8 mouse cellular contexts compared by ENCODE assay signal in the genomic region with DNA sequence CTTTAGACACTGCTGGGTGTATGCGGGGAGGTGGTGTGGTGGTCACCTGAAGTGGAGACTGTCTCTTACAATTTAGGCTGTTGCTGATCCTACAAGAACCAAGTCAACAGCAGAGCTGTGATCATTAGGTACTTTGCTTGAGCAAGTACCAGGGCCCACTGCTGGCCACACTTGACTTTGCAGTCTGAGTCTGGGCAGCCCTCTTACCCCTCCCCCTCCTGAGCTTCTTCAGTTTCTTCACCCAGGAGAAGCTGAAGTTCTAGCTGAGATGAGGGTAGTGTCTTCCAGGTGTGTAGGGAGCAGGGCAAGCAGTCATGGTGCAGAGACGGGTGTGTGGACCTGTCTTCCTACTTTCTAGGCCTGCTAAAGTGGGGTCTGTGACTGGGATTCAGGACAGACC. TPM values are rescaled to one million over a fixed set of nuclear protein-coding genes. Genes with fewer than 3 reads are reported as not detected.
DNase-seq lines count a peak whose midpoint lies in the region; ATAC-seq and TF ChIP-seq lines count a peak whose summit lies in the region.
"Had no signal": no experiment of that assay in that cellular context is flagged by ENCODE, and none has a peak within 500 bp of the region (broad histone marks: within the 10 kb centered on the region; RNA-seq: fewer than 3 reads in every experiment).

No protein-coding gene starts in this region.

- H3K9me3 ChIP-seq in kidney, embryonic 16.5 days (ENCODE audit: low read length) = no peaks in the 10 kb centered on the region
- no peaks in the 10 kb centered on the region for H3K9me3 ChIP-seq in lung, postnatal 0 days (ENCODE audit: low read length)
- H3K9me3 ChIP-seq: megakaryocyte, embryonic 14.5 days had no signal

- H3K4me1 ChIP-seq in kidney, embryonic 16.5 days (ENCODE audit: insufficient read depth, low read length) = peaks cover 9% of the 10 kb centered on the region; the same call in 1 of the 2 replicates
- H3K4me1 ChIP-seq in lung, postnatal 0 days (ENCODE audit: insufficient read depth, low read depth, low read length) = no peaks in the 10 kb centered on the region

- H3K4me2 ChIP-seq in kidney, embryonic 16.5 days (replicated peaks; ENCODE audit: low read depth, low read length) = peak overlapping the region; percentile 39
- H3K4me2 ChIP-seq in lung, postnatal 0 days (replicated peaks; ENCODE audit: low read depth, low read length) = no peak overlapping the region

- no peak for TF ChIP-seq EP300 in lung, postnatal 0 days (IDR thresholded peaks at IDR 0.05)

- H3K9ac ChIP-seq in kidney, embryonic 16.5 days (replicated peaks; ENCODE audit: low read length) = peak overlapping the region; percentile 5; the same call in 1 of the 2 replicates
- H3K9ac ChIP-seq in lung, postnatal 0 days (replicated peaks; ENCODE audit: low read depth) = no peak overlapping the region

- peak; percentile 46 for TF ChIP-seq CTCF in lung, postnatal 0 days (IDR thresholded peaks at IDR 0.05)

- H3K36me3 ChIP-seq in kidney, embryonic 16.5 days (ENCODE audit: insufficient read depth, low read length) = no peaks in the 10 kb centered on the region
- no peaks in the 10 kb centered on the region for H3K36me3 ChIP-seq in lung, postnatal 0 days (ENCODE audit: insufficient read depth, low read length)

- WGBS in kidney, embryonic 16.5 days = 60% methylated on average over 2 of the region's 2 CpGs
- WGBS in lung, postnatal 0 days = 70% methylated on average over 2 of the region's 2 CpGs

- 0 out of 2 replicates have a peak overlapping the region, but pooled peaks have one; percentile 13 for H3K4me3 ChIP-seq in kidney, embryonic 16.5 days (ENCODE audit: low read length)
- H3K4me3 ChIP-seq in lung, postnatal 0 days (ENCODE audit: low read depth, low read length) = no peak overlapping the region
- H3K4me3 ChIP-seq: megakaryocyte, embryonic 14.5 days had no signal

- DNase-seq in urinary bladder, postnatal 25 days (ENCODE audit: low spot score) = peak; percentile 16
- DNase-seq in urinary bladder, postnatal 4 days (ENCODE audit: low spot score in 2 of 2) = no peak
- DNase-seq in cerebellum, postnatal 25 days = peak; percentile 29 to 67
- DNase-seq in lung, postnatal 0 days (ENCODE audit: low spot score) = peak; percentile 35
- peak; percentile 13 for DNase-seq in retina, postnatal 7 days (ENCODE audit: low read depth, low spot score)

- ATAC-seq in granulocyte monocyte progenitor cell, adult 5-6 weeks (replicated peaks; ENCODE audit: poor library complexity, severe bottlenecking) = peak; percentile 25; the same call in 1 of the 2 replicates
- ATAC-seq in kidney, embryonic 16.5 days (ENCODE audit: low FRiP score, low TSS enrichment) = no peak
- no peak for ATAC-seq in lung, postnatal 0 days

- no peak overlapping the region for H3K27ac ChIP-seq in kidney, embryonic 16.5 days (ENCODE audit: low read length)
- H3K27ac ChIP-seq in lung, postnatal 0 days (ENCODE audit: low read length) = no peak overlapping the region

- H3K27me3 ChIP-seq in kidney, embryonic 16.5 days (ENCODE audit: insufficient read depth, low read length) = no peaks in the 10 kb centered on the region
- H3K27me3 ChIP-seq in lung, postnatal 0 days (replicated peaks; ENCODE audit: insufficient read depth, low read length) = no peaks in the 10 kb centered on the region

RNA-seq across cellular contexts. Expression of a gene that starts 1.6 kb away (rescaled TPM):
- 12.2 and 20.9 TPM in 2 replicates for total RNA-seq in granulocyte monocyte progenitor cell, adult 5-6 weeks (2014; fragmentation: Nextera tagmentation)
- 4.9 and 9.2 TPM in 2 replicates for total RNA-seq in granulocyte monocyte progenitor cell, adult 5-6 weeks (2017)
- polyA plus RNA-seq in kidney, embryonic 16.5 days (2015; fragmentation: Nextera tagmentation; extraction: Ambion mirVana) = 89.0 and 91.6 TPM in 2 replicates
- 57.8 and 58.7 TPM in 2 replicates for polyA plus RNA-seq in lung, postnatal 0 days (2015; fragmentation: Nextera tagmentation; extraction: Ambion mirVana)

RNA-seq across cellular contexts. Expression of a gene that starts 8.3 kb away (rescaled TPM):
- total RNA-seq in granulocyte monocyte progenitor cell, adult 5-6 weeks (2014; fragmentation: Nextera tagmentation) = not detected in 2 replicates
- not detected in 2 replicates for total RNA-seq in granulocyte monocyte progenitor cell, adult 5-6 weeks (2017)
- 0.24 TPM in 1 of 2 replicates, not detected in the other for polyA plus RNA-seq in kidney, embryonic 16.5 days (2015; fragmentation: Nextera tagmentation; extraction: Ambion mirVana)
- polyA plus RNA-seq in lung, postnatal 0 days (2015; fragmentation: Nextera tagmentation; extraction: Ambion mirVana) = not detected in 2 replicates

RNA-seq across cellular contexts. Expression of a gene that starts 25.6 kb away (rescaled TPM):
- total RNA-seq in granulocyte monocyte progenitor cell, adult 5-6 weeks (2014; fragmentation: Nextera tagmentation) = not detected in 2 replicates
- total RNA-seq in granulocyte monocyte progenitor cell, adult 5-6 weeks (2017) = not detected in 2 replicates
- not detected in 2 replicates for polyA plus RNA-seq in kidney, embryonic 16.5 days (2015; fragmentation: Nextera tagmentation; extraction: Ambion mirVana)
- polyA plus RNA-seq in lung, postnatal 0 days (2015; fragmentation: Nextera tagmentation; extraction: Ambion mirVana) = not detected in 2 replicates

RNA-seq across cellular contexts. Expression of a gene that starts 28.7 kb away (rescaled TPM):
- total RNA-seq in granulocyte monocyte progenitor cell, adult 5-6 weeks (2014; fragmentation: Nextera tagmentation) = not detected in 2 replicates
- total RNA-seq in granulocyte monocyte progenitor cell, adult 5-6 weeks (2017) = not detected in 2 replicates
- polyA plus RNA-seq in kidney, embryonic 16.5 days (2015; fragmentation: Nextera tagmentation; extraction: Ambion mirVana) = not detected in 2 replicates
- not detected in 2 replicates for polyA plus RNA-seq in lung, postnatal 0 days (2015; fragmentation: Nextera tagmentation; extraction: Ambion mirVana)

RNA-seq across cellular contexts. Expression of a gene that starts 31.5 kb away (rescaled TPM):
- total RNA-seq in granulocyte monocyte progenitor cell, adult 5-6 weeks (2014; fragmentation: Nextera tagmentation) = not detected in 2 replicates
- total RNA-seq in granulocyte monocyte progenitor cell, adult 5-6 weeks (2017) = not detected in 2 replicates
- not detected in 2 replicates for polyA plus RNA-seq in kidney, embryonic 16.5 days (2015; fragmentation: Nextera tagmentation; extraction: Ambion mirVana)
- not detected in 2 replicates for polyA plus RNA-seq in lung, postnatal 0 days (2015; fragmentation: Nextera tagmentation; extraction: Ambion mirVana)

Comparison
In these comparisons a context has a peak if more than half of its experiments do, and no peak if none do; other contexts are left out.
1. DNase-seq: peak in urinary bladder, postnatal 25 days (single experiment), cerebellum, postnatal 25 days (2 of 2), lung, postnatal 0 days (single experiment) and retina, postnatal 7 days (single experiment); none in urinary bladder, postnatal 4 days (0 of 2).